In genomic region chr13:49001691-49002090, GRCm38 (mm10) we compare ENCODE assay signal across 13 mouse cellular contexts. TPM values are rescaled to one million over a fixed set of nuclear protein-coding genes. Genes with fewer than 3 reads are reported as not detected.
DNase-seq lines count a peak whose midpoint lies in the region; ATAC-seq and TF ChIP-seq lines count a peak whose summit lies in the region.
"Had no signal": no experiment of that assay in that cellular context is flagged by ENCODE, and none has a peak within 500 bp of the region (broad histone marks: within the 10 kb centered on the region; RNA-seq: fewer than 3 reads in every experiment).

No protein-coding gene starts in this region.

- WGBS in forebrain, embryonic 16.5 days: 44% methylated on average over 3 of the region's 3 CpGs
- WGBS in forebrain, embryonic 10.5 days: 80% methylated on average over 3 of the region's 3 CpGs
- WGBS in heart, adult 2 months: 37% methylated on average over 3 of the region's 3 CpGs

- no peak for TF ChIP-seq POLR2A in heart, adult 2 months (IDR thresholded peaks at IDR 0.05; ENCODE audit: insufficient read depth, low read depth, low read length)

- no peaks in the 10 kb centered on the region for H3K27me3 ChIP-seq in forebrain, embryonic 16.5 days (replicated peaks; ENCODE audit: control insufficient read depth, insufficient read depth, low read length)
- H3K27me3 ChIP-seq in forebrain, embryonic 10.5 days (ENCODE audit: poor library complexity, severe bottlenecking): no peaks in the 10 kb centered on the region
- H3K27me3 ChIP-seq in heart, adult 2 months (ENCODE audit: control insufficient read depth, insufficient read depth, low read length): no peaks in the 10 kb centered on the region
- H3K27me3 ChIP-seq: kidney, embryonic 15.5 days; neural tube, embryonic 12.5 days had no signal

- H3K4me2 ChIP-seq in forebrain, embryonic 16.5 days (ENCODE audit: low read length): no peak overlapping the region
- H3K4me2 ChIP-seq: kidney, embryonic 15.5 days; neural tube, embryonic 12.5 days had no signal

- TF ChIP-seq EP300 in heart, adult 2 months (IDR thresholded peaks at IDR 0.05; ENCODE audit: insufficient read depth, low read depth, low read length): no peak

- no peaks in the 10 kb centered on the region for H3K36me3 ChIP-seq in forebrain, embryonic 16.5 days (ENCODE audit: control insufficient read depth, insufficient read depth)
- no peaks in the 10 kb centered on the region for H3K36me3 ChIP-seq in forebrain, embryonic 10.5 days (replicated peaks)
- H3K36me3 ChIP-seq in heart, adult 2 months (ENCODE audit: control insufficient read depth, insufficient read depth, low read length): no peaks in the 10 kb centered on the region
- H3K36me3 ChIP-seq: kidney, embryonic 15.5 days; neural tube, embryonic 12.5 days had no signal

- H3K4me1 ChIP-seq in forebrain, embryonic 16.5 days (replicated peaks; ENCODE audit: control insufficient read depth, insufficient read depth, low read length): no peaks in the 10 kb centered on the region
- H3K4me1 ChIP-seq in forebrain, embryonic 10.5 days: peaks cover 8% of the 10 kb centered on the region; the same call in 1 of the 2 replicates
- no peaks in the 10 kb centered on the region; the same call in 1 of the 2 replicates for H3K4me1 ChIP-seq in heart, adult 2 months (ENCODE audit: control insufficient read depth, insufficient read depth, low read length)
- H3K4me1 ChIP-seq: kidney, embryonic 15.5 days; neural tube, embryonic 12.5 days had no signal

- no peak overlapping the region for H3K4me3 ChIP-seq in forebrain, embryonic 16.5 days (replicated peaks; ENCODE audit: low read length)
- H3K4me3 ChIP-seq in forebrain, embryonic 10.5 days: no peak overlapping the region
- H3K4me3 ChIP-seq in heart, adult 2 months: no peak overlapping the region
- H3K4me3 ChIP-seq: erythroblast, embryonic 14.5 days; kidney, embryonic 15.5 days; neural tube, embryonic 12.5 days had no signal

- ATAC-seq in forebrain, embryonic 16.5 days: peak; percentile 10; the same call in 1 of the 2 replicates

- no peak for TF ChIP-seq CTCF in heart, adult 2 months (IDR thresholded peaks at IDR 0.05)

- DNase-seq in forebrain, embryonic 10.5 days (ENCODE audit: extremely low spot score, low spot score): no peak
- DNase-seq in layer of hippocampus, postnatal 14 days (ENCODE audit: low spot score in 2 of 2): peak; percentile 22 to 53
- no peak for DNase-seq in layer of hippocampus, adult 18-20 months (ENCODE audit: low spot score in 2 of 2)
- DNase-seq in MN1 (ENCODE audit: low spot score): peak; percentile 36
- DNase-seq in cerebellum, adult 18-20 months: peak; percentile 88 to 95
- DNase-seq in urinary bladder, adult 18-20 months (ENCODE audit: low spot score in 2 of 2): no peak
- no peak for DNase-seq in heart, adult 2 months
- DNase-seq: B cell, adult 2 months; liver had no signal

- intact Hi-C loops in heart, adult 2 months (cut with DNase I): no loop called here

- H3K9ac ChIP-seq in forebrain, embryonic 16.5 days (replicated peaks; ENCODE audit: low read depth, low read length): no peak overlapping the region
- no peak overlapping the region for H3K9ac ChIP-seq in heart, adult 2 months (ENCODE audit: low read depth, low read length)
- H3K9ac ChIP-seq: kidney, embryonic 15.5 days; neural tube, embryonic 12.5 days had no signal

- H3K27ac ChIP-seq in forebrain, embryonic 16.5 days (ENCODE audit: low read length): no peak overlapping the region
- H3K27ac ChIP-seq in forebrain, embryonic 10.5 days: no peak overlapping the region
- H3K27ac ChIP-seq in heart, adult 2 months: no peak overlapping the region
- H3K27ac ChIP-seq: kidney, embryonic 15.5 days; neural tube, embryonic 12.5 days had no signal

- no peaks in the 10 kb centered on the region for H3K79me2 ChIP-seq in heart, adult 2 months (replicated peaks; ENCODE audit: control insufficient read depth, insufficient read depth, low read length)

- no peaks in the 10 kb centered on the region for H3K9me3 ChIP-seq in forebrain, embryonic 16.5 days (ENCODE audit: control insufficient read depth, low read length)
- H3K9me3 ChIP-seq in forebrain, embryonic 10.5 days: no peaks in the 10 kb centered on the region
- H3K9me3 ChIP-seq: kidney, embryonic 15.5 days; neural tube, embryonic 12.5 days had no signal

RNA-seq across cellular contexts. Expression of gene Fam120a, which starts 33.9 kb away (rescaled TPM):
- 13.7 and 14.8 TPM in 2 replicates for polyA plus RNA-seq in forebrain, embryonic 16.5 days (2015; fragmentation: Nextera tagmentation; extraction: Ambion mirVana)
- 13.7 and 14.5 TPM in 2 replicates for polyA plus RNA-seq in forebrain, embryonic 10.5 days (2016; fragmentation: Nextera tagmentation; extraction: Ambion mirVana)
- 100 to 1,000 TPM; 113 to 114 TPM for total RNA-seq in layer of hippocampus, postnatal 14 days (2021)
- total RNA-seq in layer of hippocampus, adult 18-20 months (2021): 100 to 1,000 TPM; 112 to 113 TPM
- total RNA-seq in heart, adult 2 months (2021): 100 to 1,000 TPM; 102 to 106 TPM
- 47.5 and 72.2 TPM in 2 replicates for polyA plus RNA-seq in heart, adult 2 months (2012; rRNA removed)

Comparison
In these comparisons a context has a peak if more than half of its experiments do, and no peak if none do; other contexts are left out.
1. DNase-seq: peak in layer of hippocampus, postnatal 14 days (2 of 2), MN1 (single experiment) and cerebellum, adult 18-20 months (2 of 2); none in forebrain, embryonic 10.5 days (single experiment), layer of hippocampus, adult 18-20 months (0 of 2), urinary bladder, adult 18-20 months (0 of 2) and heart, adult 2 months (0 of 2).